Mouse (Mus musculus) CH12.LX (cell line): ENCODE data around the gene Eri3.

Experiments used
- BHLHE40 ChIP-seq: IDR thresholded peaks from 2 replicates; pipeline ENCODE4 v1.6.1; 2011; ENCODE audit warnings: mild to moderate bottlenecking, low read depth, low read length, improper control_type of control experiment
- CTCF ChIP-seq, 2 experiments: IDR thresholded peaks in 1 of 2; conservative IDR thresholded peaks in 1 of 2; 2 replicates each; pipeline ENCODE4 v1.5.1; 2011 to 2012; ENCODE audit warnings: low read depth in 2 of 2, low read length in 2 of 2, improper control_type of control experiment in 1 of 2, inconsistent platforms in 1 of 2, mild to moderate bottlenecking in 1 of 2, moderate library complexity in 1 of 2
- ELF1 ChIP-seq: IDR thresholded peaks from 2 replicates; pipeline ENCODE4 v1.6.1; 2014; ENCODE audit warnings: low read depth, mild to moderate bottlenecking, inconsistent platforms, low read length, improper control_type of control experiment
- EP300 ChIP-seq: IDR thresholded peaks from 2 replicates; pipeline ENCODE4 v1.6.1; 2011; ENCODE audit warnings: low read length, improper control_type of control experiment
- HCFC1 ChIP-seq: IDR thresholded peaks from 2 replicates; pipeline ENCODE4 v1.6.1; 2012; ENCODE audit warnings: low read depth, mild to moderate bottlenecking, inconsistent platforms, low read length, improper control_type of control experiment
- KAT2A ChIP-seq: IDR thresholded peaks from 2 replicates; pipeline ENCODE4 v1.6.1; 2012; ENCODE audit warnings: low read length, improper control_type of control experiment, inconsistent platforms; ENCODE audit not compliant: insufficient replicate concordance
- MYC ChIP-seq: IDR thresholded peaks from 2 replicates; pipeline ENCODE4 v1.6.1; 2011; ENCODE audit warnings: low read depth, mild to moderate bottlenecking, improper control_type of control experiment, low read length
- NELFE ChIP-seq: IDR thresholded peaks from 2 replicates; pipeline ENCODE4 v1.6.1; 2011; ENCODE audit warnings: low read depth, low read length, improper control_type of control experiment
- POLR2A ChIP-seq: IDR thresholded peaks from 2 replicates; pipeline ENCODE4 v1.6.1; 2011; ENCODE audit warnings: low read depth, mild to moderate bottlenecking, improper control_type of control experiment, low read length
- RAD21 ChIP-seq: IDR thresholded peaks from 2 replicates; pipeline ENCODE4 v1.6.1; 2011; ENCODE audit warnings: low read depth, mild to moderate bottlenecking, low read length, improper control_type of control experiment, moderate library complexity
- RCOR1 ChIP-seq: conservative IDR thresholded peaks from 2 replicates; pipeline ENCODE4 v1.6.1; 2012; ENCODE audit warnings: low read depth, mild to moderate bottlenecking, inconsistent platforms, low read length, improper control_type of control experiment
- SMC3 ChIP-seq: IDR thresholded peaks from 2 replicates; pipeline ENCODE4 v1.6.1; 2011; ENCODE audit warnings: low read depth, low read length, improper control_type of control experiment
- ZC3H11A ChIP-seq: IDR thresholded peaks from 2 replicates; pipeline ENCODE4 v1.6.1; 2012; ENCODE audit warnings: low read depth, mild to moderate bottlenecking, inconsistent platforms, low read length, improper control_type of control experiment

DNA sequence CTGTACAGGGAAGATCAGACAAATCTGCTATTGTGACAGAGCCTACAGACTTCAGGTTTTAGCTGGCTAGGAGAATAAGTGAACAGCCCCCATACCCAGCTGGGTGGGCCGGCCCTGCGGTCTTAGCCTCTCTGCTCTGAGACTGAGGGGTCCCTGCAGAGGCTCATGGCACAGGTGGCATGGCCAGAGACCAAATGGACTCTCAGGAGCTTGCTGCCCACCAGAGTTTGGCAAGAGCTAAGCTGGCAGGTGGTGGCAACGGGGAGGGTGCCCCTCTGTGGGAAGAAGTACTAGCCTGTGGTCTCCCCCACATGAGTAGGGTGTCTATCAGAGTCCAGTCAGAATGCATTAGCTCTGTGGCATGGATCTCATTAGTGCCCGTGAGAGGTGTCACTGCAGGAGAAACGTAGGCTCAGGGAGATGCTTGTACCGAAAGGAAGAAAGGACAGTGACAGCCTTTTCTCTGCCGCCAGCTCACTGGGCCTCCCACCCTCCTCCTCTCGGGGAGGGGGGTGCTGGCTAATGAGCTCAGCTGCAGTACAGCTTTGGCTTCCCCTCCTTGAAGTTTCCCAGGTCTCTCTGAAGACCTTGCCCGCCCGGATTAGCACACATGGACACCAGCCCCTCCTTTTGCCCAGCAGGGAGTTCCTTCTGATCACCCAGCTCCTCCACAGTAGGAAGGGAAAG, 104.0 kb downstream of the Eri3 start:
- TF ChIP-seq SMC3 (no peak), POLR2A (no peak), KAT2A (no peak), ZC3H11A (no peak), RCOR1 (no peak), ELF1 (no peak), HCFC1 (no peak), CTCF (conservative IDR thresholded peaks at IDR 0.05 in 1 of 2, IDR thresholded peaks at IDR 0.05 in 1 of 2; ENCODE audit: low read depth in 2 of 2, low read length in 2 of 2) (no peak), BHLHE40 (no peak), EP300 (no peak), NELFE (no peak), RAD21 (no peak), MYC (no peak)
